Mouse (Mus musculus) spleen, postnatal 0 days (tissue): ENCODE data around the gene Syngr3. TPM values are rescaled to one million over a fixed set of nuclear protein-coding genes. Genes with fewer than 3 reads are reported as not detected.

Source experiments
- polyA plus RNA-seq: library from polyadenylated mRNA; unstranded; fragments of >200 nt; fragmentation: Nextera tagmentation; extraction: Ambion mirVana; gene quantifications from 2 replicates; pipeline ENCODE4 v1.2.1, GENCODE M21; 2015

The Syngr3 gene
- polyA plus RNA-seq = 0.06 and 0.11 TPM in 2 replicates

GRCm38 (mm10) chr17:24689251-24690081, at the start of gene Syngr3:
Syngr3 (minus strand) TSS chr17:24689955.

GRCm38 (mm10) chr17:24736330-24737051, 46.7 kb upstream of the Syngr3 start, which contains the start of gene Msrb1:
Msrb1 (plus strand) TSS chr17:24736642.

GRCm38 (mm10) chr17:24727618-24728017, 37.9 kb upstream of the Syngr3 start, which contains the start of gene Rpl3l:
Rpl3l (plus strand) TSS chr17:24727820.

GRCm38 (mm10) chr17:24724184-24724583, 34.4 kb upstream of the Syngr3 start, which contains the start of gene Ndufb10:
Ndufb10 (minus strand) TSS chr17:24724478.

GRCm38 (mm10) chr17:24717943-24718342, 28.2 kb upstream of the Syngr3 start, which contains the start of the genes Rnf151 and Rps2:
Rnf151 (minus strand) TSS chr17:24718063.
Rps2 (plus strand) TSS chr17:24718116.

GRCm38 (mm10) chr17:24706982-24707800, 17.4 kb upstream of the Syngr3 start, which contains the start of gene Tbl3:
Tbl3 (minus strand) TSS chr17:24707660.

GRCm38 (mm10) chr17:24696011-24696697, 6.4 kb upstream of the Syngr3 start, which contains the start of the genes Gfer and Noxo1:
Gfer (minus strand) TSS chr17:24696156.
Noxo1 (plus strand) TSS chr17:24696234.

GRCm38 (mm10) chr17:24669545-24670245, 20.1 kb downstream of the Syngr3 start, which contains the start of gene Zfp598:
Zfp598 (plus strand) TSS chr17:24669687.

GRCm38 (mm10) chr17:24658017-24658758, 31.6 kb downstream of the Syngr3 start, which contains the start of gene Npw:
Npw (minus strand) TSS chr17:24658457.

GRCm38 (mm10) chr17:24650070-24650616, 39.6 kb downstream of the Syngr3 start, which contains the start of gene Slc9a3r2:
Slc9a3r2 (minus strand) TSS chr17:24650327.

Other genes with a start within 250 kb of the Syngr3 start
- gene Dnase1l2, start 246.8 kb downstream of the Syngr3 start, polyA plus RNA-seq = 1.00 and 1.4 TPM in 2 replicates
- 17.4 and 20.1 TPM in 2 replicates for gene E4f1, start 219.6 kb downstream of the Syngr3 start, polyA plus RNA-seq
- 74.7 and 81.1 TPM in 2 replicates for gene Pgp, start 219.6 kb downstream of the Syngr3 start, polyA plus RNA-seq
- gene Bricd5, start 216.1 kb downstream of the Syngr3 start, polyA plus RNA-seq = not detected in 2 replicates
- gene Mlst8, start 210.9 kb downstream of the Syngr3 start, polyA plus RNA-seq = 14.6 and 17.9 TPM in 2 replicates
- gene Caskin1, start 201.4 kb downstream of the Syngr3 start, polyA plus RNA-seq = 0.38 and 0.40 TPM in 2 replicates
- gene Traf7, start 162.0 kb downstream of the Syngr3 start, polyA plus RNA-seq = 41.7 and 45.4 TPM in 2 replicates
- 1.5 and 2.3 TPM in 2 replicates for gene Rab26, start 155.7 kb downstream of the Syngr3 start, polyA plus RNA-seq
- gene Pkd1, start 140.1 kb downstream of the Syngr3 start, polyA plus RNA-seq = 4.8 and 12.3 TPM in 2 replicates
- gene Tsc2, start 57.3 kb downstream of the Syngr3 start, polyA plus RNA-seq = 33.4 and 33.5 TPM in 2 replicates
- 6.9 and 8.2 TPM in 2 replicates for gene Nthl1, start 57.3 kb downstream of the Syngr3 start, polyA plus RNA-seq
- gene Slc9a3r2, start 39.6 kb downstream of the Syngr3 start, polyA plus RNA-seq = 32.8 and 46.2 TPM in 2 replicates
- gene Npw, start 31.5 kb downstream of the Syngr3 start, polyA plus RNA-seq = 0.44 and 0.54 TPM in 2 replicates
- gene Zfp598, start 20.3 kb downstream of the Syngr3 start, polyA plus RNA-seq = 9.6 and 9.9 TPM in 2 replicates
- gene Gfer, start 6.2 kb upstream of the Syngr3 start, polyA plus RNA-seq = 31.0 and 32.6 TPM in 2 replicates
- gene Noxo1, start 6.3 kb upstream of the Syngr3 start, polyA plus RNA-seq = 0.81 and 1.3 TPM in 2 replicates
- gene Tbl3, start 17.7 kb upstream of the Syngr3 start, polyA plus RNA-seq = 35.3 and 37.9 TPM in 2 replicates
- gene Rnf151, start 28.1 kb upstream of the Syngr3 start, polyA plus RNA-seq = not detected in 2 replicates
- 1,569 and 1,600 TPM in 2 replicates for gene Rps2, start 28.2 kb upstream of the Syngr3 start, polyA plus RNA-seq
- gene Ndufb10, start 34.5 kb upstream of the Syngr3 start, polyA plus RNA-seq = 212 and 230 TPM in 2 replicates
- 1.1 and 1.3 TPM in 2 replicates for gene Rpl3l, start 37.9 kb upstream of the Syngr3 start, polyA plus RNA-seq
- 103 and 110 TPM in 2 replicates for gene Msrb1, start 46.7 kb upstream of the Syngr3 start, polyA plus RNA-seq
- not detected in 2 replicates for gene Hs3st6, start 63.0 kb upstream of the Syngr3 start, polyA plus RNA-seq
- 0.32 and 0.78 TPM in 2 replicates for gene Meiob, start 114.3 kb upstream of the Syngr3 start, polyA plus RNA-seq
- 168 and 186 TPM in 2 replicates for gene Hagh, start 150.2 kb upstream of the Syngr3 start, polyA plus RNA-seq
- 54.4 and 61.1 TPM in 2 replicates for gene Fahd1, start 160.4 kb upstream of the Syngr3 start, polyA plus RNA-seq
- 0.08 and 0.21 TPM in 2 replicates for gene Igfals, start 176.0 kb upstream of the Syngr3 start, polyA plus RNA-seq
- gene Nubp2, start 196.4 kb upstream of the Syngr3 start, polyA plus RNA-seq = 73.8 and 78.0 TPM in 2 replicates
- 51.9 and 55.4 TPM in 2 replicates for gene Spsb3, start 196.7 kb upstream of the Syngr3 start, polyA plus RNA-seq
- gene Eme2, start 205.1 kb upstream of the Syngr3 start, polyA plus RNA-seq = 11.8 and 12.7 TPM in 2 replicates
- gene Mrps34, start 205.2 kb upstream of the Syngr3 start, polyA plus RNA-seq = 71.0 and 73.0 TPM in 2 replicates
- 66.5 and 77.6 TPM in 2 replicates for gene Nme3, start 206.5 kb upstream of the Syngr3 start, polyA plus RNA-seq
- 12.6 and 13.3 TPM in 2 replicates for gene Mapk8ip3, start 247.0 kb upstream of the Syngr3 start, polyA plus RNA-seq